33 mouse cellular contexts compared by ENCODE assay signal in the genomic region with DNA sequence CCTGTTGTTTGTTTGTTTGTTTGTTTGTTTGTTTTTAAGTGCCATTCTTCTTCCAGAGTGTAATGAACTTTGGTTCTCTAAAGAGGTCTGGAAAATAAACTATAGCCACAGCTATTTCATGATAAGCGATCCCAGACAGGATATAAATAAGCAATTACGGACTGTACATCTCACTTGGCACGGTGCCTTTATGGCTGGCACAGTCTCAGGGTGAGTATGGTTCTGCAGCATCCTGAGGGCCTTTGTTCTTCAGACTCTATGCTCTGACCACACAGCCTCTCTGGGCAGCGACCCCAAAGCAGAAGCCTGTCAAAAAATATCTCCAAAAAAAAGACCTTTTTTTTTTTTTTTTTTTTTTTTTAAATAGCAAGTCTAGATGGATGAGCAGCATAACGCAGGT.
DNase-seq lines count a peak whose midpoint lies in the region; ATAC-seq and TF ChIP-seq lines count a peak whose summit lies in the region.
"Had no signal": no experiment of that assay in that cellular context is flagged by ENCODE, and none has a peak within 500 bp of the region (broad histone marks: within the 10 kb centered on the region; RNA-seq: fewer than 3 reads in every experiment).

No protein-coding gene starts in this region.

- no peak for TF ChIP-seq CTCF in forebrain, postnatal 0 days (IDR thresholded peaks at IDR 0.05; ENCODE audit: low read depth)
- no peak for TF ChIP-seq CTCF in brain, embryonic 14.5 days (IDR thresholded peaks at IDR 0.05; ENCODE audit: borderline replicate concordance, extremely low read depth, insufficient read depth, insufficient read length)

- WGBS in forebrain, embryonic 14.5 days: 41% methylated on average over 5 of the region's 5 CpGs
- 35% methylated on average over 5 of the region's 5 CpGs for WGBS in forebrain, postnatal 0 days

- no peaks in the 10 kb centered on the region for H3K27me3 ChIP-seq in forebrain, embryonic 14.5 days (replicated peaks; ENCODE audit: control insufficient read depth, insufficient read depth, low read length)
- no peaks in the 10 kb centered on the region for H3K27me3 ChIP-seq in forebrain, postnatal 0 days (ENCODE audit: insufficient read depth, low read length)
- H3K27me3 ChIP-seq: CH12.LX; embryonic facial prominence, embryonic 15.5 days; heart, embryonic 12.5 days; kidney, embryonic 15.5 days; limb, embryonic 13.5 days; lung, embryonic 15.5 days; midbrain, embryonic 15.5 days; neural tube, embryonic 12.5 days; stomach, embryonic 15.5 days had no signal

- no peak for TF ChIP-seq POLR2A in brain, embryonic 14.5 days (IDR thresholded peaks at IDR 0.05; ENCODE audit: borderline replicate concordance, extremely low read depth, insufficient read depth, insufficient read length, poor library complexity, severe bottlenecking)

- no peak for ATAC-seq in forebrain, embryonic 14.5 days
- no peak for ATAC-seq in forebrain, postnatal 0 days
- ATAC-seq: inflammation-experienced regulatory T-cells, adult 6 months; midbrain, embryonic 15.5 days had no signal

- no peak overlapping the region for H3K27ac ChIP-seq in forebrain, embryonic 14.5 days (ENCODE audit: low read depth, low read length)
- H3K27ac ChIP-seq in forebrain, postnatal 0 days (ENCODE audit: low read depth, low read length): no peak overlapping the region
- H3K27ac ChIP-seq: embryonic facial prominence, embryonic 10.5 days; embryonic facial prominence, embryonic 15.5 days; forebrain, embryonic 12.5 days; hindbrain, embryonic 14.5 days; kidney, embryonic 15.5 days; left cerebral cortex, adult 2 months; limb, embryonic 13.5 days; lung, embryonic 15.5 days; midbrain, embryonic 10.5 days; midbrain, embryonic 15.5 days; neural tube, embryonic 12.5 days; stomach, embryonic 15.5 days had no signal

- no peak overlapping the region for H3K4me2 ChIP-seq in forebrain, embryonic 14.5 days (ENCODE audit: low read length)
- no peak overlapping the region for H3K4me2 ChIP-seq in forebrain, postnatal 0 days (ENCODE audit: low read depth)
- H3K4me2 ChIP-seq: embryonic facial prominence, embryonic 15.5 days; forebrain, embryonic 12.5 days; heart, embryonic 12.5 days; hindbrain, embryonic 14.5 days; kidney, embryonic 15.5 days; limb, embryonic 13.5 days; liver, embryonic 11.5 days; lung, embryonic 15.5 days; midbrain, embryonic 15.5 days; neural tube, embryonic 12.5 days; stomach, embryonic 15.5 days had no signal

- H3K9ac ChIP-seq in forebrain, embryonic 14.5 days (ENCODE audit: low read length): no peak overlapping the region
- no peak overlapping the region for H3K9ac ChIP-seq in forebrain, postnatal 0 days
- H3K9ac ChIP-seq: embryonic facial prominence, embryonic 15.5 days; forebrain, embryonic 12.5 days; heart, embryonic 12.5 days; hindbrain, embryonic 14.5 days; kidney, embryonic 15.5 days; limb, embryonic 13.5 days; lung, embryonic 15.5 days; midbrain, embryonic 15.5 days; neural tube, embryonic 12.5 days; stomach, embryonic 15.5 days had no signal

- H3K36me3 ChIP-seq in forebrain, embryonic 14.5 days (ENCODE audit: control insufficient read depth, insufficient read depth, low read length): no peaks in the 10 kb centered on the region
- H3K36me3 ChIP-seq in forebrain, postnatal 0 days (ENCODE audit: insufficient read depth): no peaks in the 10 kb centered on the region
- H3K36me3 ChIP-seq: embryonic facial prominence, embryonic 10.5 days; embryonic facial prominence, embryonic 15.5 days; forebrain, embryonic 12.5 days; heart, embryonic 12.5 days; kidney, embryonic 15.5 days; limb, embryonic 13.5 days; lung, embryonic 15.5 days; midbrain, embryonic 10.5 days; midbrain, embryonic 15.5 days; neural tube, embryonic 12.5 days; stomach, embryonic 15.5 days had no signal

- no peak overlapping the region for H3K4me3 ChIP-seq in forebrain, embryonic 14.5 days (ENCODE audit: low read depth, low read length)
- no peak overlapping the region for H3K4me3 ChIP-seq in forebrain, postnatal 0 days (ENCODE audit: low read depth, low read length)
- H3K4me3 ChIP-seq: embryonic facial prominence, embryonic 10.5 days; embryonic facial prominence, embryonic 15.5 days; forebrain, embryonic 12.5 days; heart, embryonic 12.5 days; kidney, embryonic 15.5 days; left cerebral cortex, adult 2 months; limb, embryonic 13.5 days; lung, embryonic 15.5 days; midbrain, embryonic 10.5 days; midbrain, embryonic 15.5 days; myocyte; neural tube, embryonic 12.5 days; stomach, embryonic 15.5 days had no signal

- peaks cover 7% of the 10 kb centered on the region; the same call in 1 of the 2 replicates for H3K4me1 ChIP-seq in forebrain, embryonic 14.5 days (ENCODE audit: control insufficient read depth, insufficient read depth, low read length)
- no peaks in the 10 kb centered on the region for H3K4me1 ChIP-seq in forebrain, postnatal 0 days (ENCODE audit: insufficient read depth)
- H3K4me1 ChIP-seq: embryonic facial prominence, embryonic 15.5 days; forebrain, embryonic 12.5 days; heart, embryonic 12.5 days; kidney, embryonic 15.5 days; lung, embryonic 15.5 days; midbrain, embryonic 10.5 days; midbrain, embryonic 15.5 days; neural tube, embryonic 12.5 days; stomach, embryonic 15.5 days had no signal

- peak; percentile 47 for DNase-seq in forebrain, embryonic 14.5 days (ENCODE audit: low spot score)
- no peak for DNase-seq in forebrain, postnatal 0 days
- peak; percentile 20 for DNase-seq in retina, postnatal 1 day
- no peak for DNase-seq in retina, embryonic 14.5 days (ENCODE audit: low spot score)
- DNase-seq in brain, embryonic 14.5 days (ENCODE audit: low read depth): peak; percentile 62
- DNase-seq in cerebellum, postnatal 25 days: peak; percentile 49 to 68
- no peak for DNase-seq in urinary bladder, postnatal 14 days (ENCODE audit: low spot score)
- DNase-seq: adrenal gland, postnatal 10 days; B cell, adult 2 months; gastrocnemius, postnatal 14 days; heart, postnatal 4 days; kidney, adult 18-20 months; kidney, postnatal 25 days; right cerebral cortex, postnatal 14 days; thymus, adult 18-20 months; thymus, postnatal 25 days had no signal

- H3K9me3 ChIP-seq in forebrain, embryonic 14.5 days (replicated peaks; ENCODE audit: control insufficient read depth, low read length): 0 out of 2 replicates have a peak, but pooled peaks cover 2% of the 10 kb centered on the region
- H3K9me3 ChIP-seq in forebrain, postnatal 0 days (ENCODE audit: low read length): no peaks in the 10 kb centered on the region
- H3K9me3 ChIP-seq: kidney, embryonic 15.5 days; lung, embryonic 15.5 days; midbrain, embryonic 15.5 days; stomach, embryonic 15.5 days had no signal

Comparison
In these comparisons a context has a peak if more than half of its experiments do, and no peak if none do; other contexts are left out.
1. DNase-seq: peak in forebrain, embryonic 14.5 days (single experiment), retina, postnatal 1 day (single experiment), brain, embryonic 14.5 days (single experiment) and cerebellum, postnatal 25 days (2 of 2); none in forebrain, postnatal 0 days (single experiment), retina, embryonic 14.5 days (single experiment) and urinary bladder, postnatal 14 days (single experiment).